Mouse (Mus musculus): ENCODE results near the gene Clec4a2. TPM values are rescaled to one million over a fixed set of nuclear protein-coding genes. Genes with fewer than 3 reads are reported as not detected.

Gene Clec4a2
- under 1 TPM in 1 of 2 experiments, not detected in 1; 0.76 TPM for polyA plus RNA-seq (2017; shearing (Covaris generic))

GRCm38 (mm10) chr6:123106128-123106527, at the start of gene Clec4a2:
Clec4a2 (plus strand) TSS chr6:123106428.

DNA sequence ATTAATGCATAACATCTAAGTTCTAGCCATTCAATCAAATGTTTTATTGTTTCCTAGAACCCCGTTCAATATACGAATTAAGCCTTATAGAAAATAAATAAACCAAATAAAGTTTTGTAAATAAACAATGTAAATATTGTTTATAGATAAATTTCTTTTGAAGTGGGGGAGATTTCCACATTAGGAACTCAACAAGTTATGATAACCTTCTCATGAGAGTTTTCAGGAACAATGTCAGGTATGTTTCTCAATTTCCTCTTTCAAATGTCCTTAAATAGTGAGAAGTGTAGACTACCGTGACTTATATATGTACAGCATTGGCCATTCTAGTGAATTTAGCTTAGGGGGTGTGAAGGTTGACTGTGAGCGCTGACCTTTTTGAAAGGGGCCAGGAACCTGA, 66.4 kb downstream of the Clec4a2 start, which contains the start of gene Clec4b2:
Gene Clec4b2 (plus strand): TSS at position 301 of the 400 bp plus-strand sequence.

Other genes starting within 250 kb of the Clec4a2 start
- 10 to 100 TPM; 22.9 to 34.7 TPM for gene Necap1, start 232.0 kb upstream of the Clec4a2 start, polyA plus RNA-seq (2017; shearing (Covaris generic))
- gene Clec4a1, start 184.6 kb upstream of the Clec4a2 start, polyA plus RNA-seq (2017; shearing (Covaris generic)), result under 1 TPM; 0.27 to 0.95 TPM
- gene Clec4a3, start 153.9 kb upstream of the Clec4a2 start, polyA plus RNA-seq (2017; shearing (Covaris generic)), result 1 to 10 TPM in 1 of 2 experiments, not detected in 1; 1.1 TPM
- gene Clec4a4, start 116.1 kb upstream of the Clec4a2 start, polyA plus RNA-seq (2017; shearing (Covaris generic)), result not detected
- gene Clec4b1, start 56.5 kb upstream of the Clec4a2 start, polyA plus RNA-seq (2017; shearing (Covaris generic)), result not detected
- not detected for gene Clec4b2, start 66.5 kb downstream of the Clec4a2 start, polyA plus RNA-seq (2017; shearing (Covaris generic))
- gene Clec4n, start 123.4 kb downstream of the Clec4a2 start, polyA plus RNA-seq (2017; shearing (Covaris generic)), result 1 to 10 TPM in 1 of 2 experiments, not detected in 1; 3.3 TPM
- not detected for gene Clec4d, start 155.7 kb downstream of the Clec4a2 start, polyA plus RNA-seq (2017; shearing (Covaris generic))
- under 1 TPM in 1 of 2 experiments, not detected in 1; 0.36 TPM for gene Clec4e, start 183.4 kb downstream of the Clec4a2 start, polyA plus RNA-seq (2017; shearing (Covaris generic))
- gene Vmn2r19, start 201.9 kb downstream of the Clec4a2 start, polyA plus RNA-seq (2017; shearing (Covaris generic)), result 1 to 10 TPM in 1 of 2 experiments, under 1 TPM in 1; 0.33 to 1.0 TPM

All from inflammation-experienced regulatory T-cells (primary cell).